Mouse (Mus musculus) C2C12 (cell line): ENCODE data around the gene Plac9a. TPM values are rescaled to one million over a fixed set of nuclear protein-coding genes. Genes with fewer than 3 reads are reported as not detected.

ENCODE experiments used
- H3K27me3 ChIP-seq: one replicate; pipeline ENCODE4 v1.6.1; 2011; ENCODE audit not compliant: control insufficient read depth, insufficient read depth, insufficient read length
- H3K36me3 ChIP-seq: one replicate; pipeline ENCODE4 v1.6.1; 2011; ENCODE audit not compliant: control insufficient read depth, insufficient read depth
- H3K4me3 ChIP-seq: one replicate; pipeline ENCODE4 v1.5.1; 2011; ENCODE audit warnings: mild to moderate bottlenecking, control low read depth; ENCODE audit not compliant: poor library complexity, insufficient read depth, severe bottlenecking
- H3K79me2 ChIP-seq: one replicate; pipeline ENCODE4 v1.6.1; 2011; ENCODE audit not compliant: control insufficient read depth, insufficient read depth
- H3K79me3 ChIP-seq: one replicate; pipeline ENCODE4 v1.6.1; 2011; ENCODE audit warnings: low read depth, control low read depth
- H3ac ChIP-seq: one replicate; pipeline ENCODE3; 2011; ENCODE audit warnings: low read depth; ENCODE audit not compliant: control insufficient read depth, insufficient read length
- CEBPB ChIP-seq: IDR thresholded peaks from one replicate; pipeline ENCODE4 v1.6.1; 2011; ENCODE audit warnings: low read depth, mild to moderate bottlenecking, control low read depth, moderate library complexity
- CTCF ChIP-seq: IDR thresholded peaks from one replicate; pipeline ENCODE4 v1.5.1; 2011; ENCODE audit not compliant: control insufficient read depth, insufficient read depth, insufficient read length
- FOSL1 ChIP-seq: IDR thresholded peaks from one replicate; pipeline ENCODE4 v1.8.0; 2011; ENCODE audit warnings: mild to moderate bottlenecking, low read length; ENCODE audit not compliant: poor library complexity, insufficient read depth, severe bottlenecking
- MAX ChIP-seq: IDR thresholded peaks from one replicate; pipeline ENCODE4 v1.6.1; 2011; ENCODE audit warnings: mild to moderate bottlenecking, control low read depth
- MYOD1 ChIP-seq: IDR thresholded peaks from one replicate; pipeline ENCODE4 v1.6.1; 2011; ENCODE audit warnings: low read depth; ENCODE audit not compliant: control insufficient read depth, insufficient read length
- MYOG ChIP-seq: IDR thresholded peaks from one replicate; pipeline ENCODE4 v1.6.1; 2011; ENCODE audit not compliant: control insufficient read depth, insufficient read length; ENCODE audit errors: extremely low read depth
- USF1 ChIP-seq: IDR thresholded peaks from one replicate; pipeline ENCODE4 v1.6.1; 2011; ENCODE audit warnings: low read depth, mild to moderate bottlenecking, control low read depth, moderate library complexity
- polyA plus RNA-seq: library from polyadenylated mRNA; unstranded; fragments of >200 nt; fragmentation: generic; extraction: Trizol; gene quantifications from one replicate; pipeline ENCODE4 v1.2.1, GENCODE M21; 2012; ENCODE audit warnings: missing spikeins

The Plac9a gene
- polyA plus RNA-seq, 1 experiment: 0.30 TPM

DNA sequence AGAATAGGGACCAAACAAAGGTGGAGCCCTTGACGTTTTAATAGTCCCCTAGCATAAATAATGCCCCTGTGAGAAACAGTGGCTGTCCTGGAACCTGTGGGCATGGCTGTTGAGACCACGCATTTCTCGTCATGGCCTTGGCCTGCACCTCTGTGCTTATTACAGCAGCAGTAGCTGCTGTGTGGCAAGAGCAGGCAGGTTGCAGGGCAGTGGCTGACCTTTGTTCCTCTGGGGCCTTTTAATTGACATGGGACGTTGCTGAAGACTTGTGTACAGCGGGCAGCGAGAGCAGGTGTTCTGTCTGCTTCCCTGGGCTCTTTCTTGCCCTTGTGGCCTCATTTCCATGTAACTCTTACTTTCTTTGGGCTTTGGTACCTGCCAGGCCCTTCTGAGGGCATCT, 35.1 kb downstream of the Plac9a start:
- TF ChIP-seq USF1 (no peak), CTCF (no peak), CEBPB (no peak), MAX (no peak), MYOD1 (no peak), MYOG (no peak), FOSL1 (no peak)
- Histone ChIP-seq H3ac (no peak overlapping the region), H3K27me3 (no peaks in the 10 kb centered on the region), H3K79me2 (no peaks in the 10 kb centered on the region), H3K79me3 (peaks cover 3% of the 10 kb centered on the region), H3K4me3 (no peak overlapping the region), H3K36me3 (no peaks in the 10 kb centered on the region)

DNA sequence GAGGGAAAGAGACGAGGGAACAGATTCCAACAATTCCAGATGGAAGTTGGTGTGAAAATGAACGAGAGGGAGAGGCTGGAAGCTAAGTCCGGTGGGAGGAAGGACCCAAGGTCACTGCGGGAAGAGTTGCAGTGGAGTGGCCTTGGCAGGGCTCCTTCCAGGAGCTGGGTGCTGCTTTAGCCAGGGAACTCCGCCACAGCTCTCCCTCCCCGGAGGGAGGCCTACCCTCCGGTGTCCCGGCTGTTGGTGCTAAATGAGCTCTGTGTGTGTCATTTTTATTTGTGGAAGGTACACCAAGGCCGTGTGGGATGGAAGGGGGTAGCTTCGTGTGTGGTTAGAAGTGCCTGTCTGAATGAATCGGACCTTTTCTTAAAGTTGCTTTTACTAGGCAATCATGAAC, 36.1 kb downstream of the Plac9a start:
- Histone ChIP-seq H3K79me2 (no peaks in the 10 kb centered on the region), H3K79me3 (peaks cover 3% of the 10 kb centered on the region), H3ac (no peak overlapping the region), H3K27me3 (no peaks in the 10 kb centered on the region), H3K36me3 (no peaks in the 10 kb centered on the region), H3K4me3 (no peak overlapping the region)
- TF ChIP-seq MAX: no peak
- TF ChIP-seq MYOD1: no peak
- no peak for TF ChIP-seq MYOG
- TF ChIP-seq CTCF: no peak
- no peak for TF ChIP-seq USF1
- no peak for TF ChIP-seq CEBPB
- no peak for TF ChIP-seq FOSL1

DNA sequence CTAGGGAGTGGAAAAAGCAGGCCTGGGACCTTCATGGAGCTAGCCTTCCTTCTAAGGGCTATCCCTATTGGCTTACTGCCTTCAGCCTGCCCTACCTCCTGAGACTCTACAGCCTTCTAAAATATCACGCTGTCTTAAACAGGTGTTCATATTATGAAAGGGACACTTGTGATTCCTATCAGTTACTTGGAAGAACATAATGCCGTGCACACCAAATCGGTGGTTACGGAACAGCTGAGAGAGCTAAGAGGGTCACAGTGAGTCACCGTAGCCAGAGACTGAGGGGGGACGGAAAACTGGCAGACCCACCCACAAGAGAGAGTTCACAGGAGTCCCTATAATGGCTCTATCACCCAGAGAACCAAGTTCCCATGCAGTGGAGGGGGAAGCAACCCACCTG, 36.5 kb downstream of the Plac9a start:
- TF ChIP-seq MYOG (no peak), FOSL1 (no peak), MAX (no peak), MYOD1 (peak; percentile 39)
- H3K79me2 ChIP-seq: no peaks in the 10 kb centered on the region
- H3K27me3 ChIP-seq: no peaks in the 10 kb centered on the region
- H3K79me3 ChIP-seq: peaks cover 3% of the 10 kb centered on the region
- H3ac ChIP-seq: no peak overlapping the region
- H3K4me3 ChIP-seq: no peak overlapping the region
- H3K36me3 ChIP-seq: no peaks in the 10 kb centered on the region

DNA sequence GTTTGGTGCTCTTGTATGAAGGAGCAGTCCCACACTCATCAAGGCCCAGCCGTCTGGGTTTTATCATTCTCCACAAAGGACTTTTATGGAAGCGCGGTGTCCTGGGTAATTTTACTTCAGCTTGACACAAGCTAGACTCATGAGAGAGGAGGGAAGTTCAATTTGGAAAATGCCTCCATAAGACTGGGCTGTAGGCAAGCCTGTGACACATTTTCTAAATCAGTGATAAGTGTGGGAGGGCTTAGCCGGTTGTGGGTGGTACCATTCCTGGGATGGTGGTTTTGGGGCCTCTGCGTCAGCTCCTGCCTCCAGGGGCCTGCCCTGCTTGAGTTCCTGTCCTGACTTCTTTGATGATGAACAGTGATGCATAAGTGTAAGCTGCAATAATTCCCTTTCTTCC, 37.6 kb downstream of the Plac9a start:
- H3K79me2 ChIP-seq: peaks cover 7% of the 10 kb centered on the region
- no peaks in the 10 kb centered on the region for H3K27me3 ChIP-seq
- H3ac ChIP-seq: no peak overlapping the region
- TF ChIP-seq CTCF (no peak), FOSL1 (no peak), USF1 (no peak), CEBPB (no peak), MAX (no peak), MYOG (no peak), MYOD1 (no peak)
- H3K36me3 ChIP-seq: no peaks in the 10 kb centered on the region
- H3K79me3 ChIP-seq: peaks cover 3% of the 10 kb centered on the region
- H3K4me3 ChIP-seq: no peak overlapping the region

GRCm38 (mm10) chr14:25863721-25864120, 39.2 kb downstream of the Plac9a start:
- no peak overlapping the region for H3ac ChIP-seq
- TF ChIP-seq MAX (no peak), USF1 (no peak), MYOD1 (no peak), FOSL1 (no peak), MYOG (no peak), CTCF (no peak), CEBPB (no peak)
- H3K4me3 ChIP-seq: no peak overlapping the region
- H3K79me3 ChIP-seq: peaks cover 4% of the 10 kb centered on the region
- no peaks in the 10 kb centered on the region for H3K36me3 ChIP-seq
- H3K27me3 ChIP-seq: no peaks in the 10 kb centered on the region
- H3K79me2 ChIP-seq: peaks cover 19% of the 10 kb centered on the region

GRCm38 (mm10) chr14:25861771-25862530, 40.9 kb downstream of the Plac9a start:
- Histone ChIP-seq H3ac (peak overlapping the region; percentile 37), H3K27me3 (no peaks in the 10 kb centered on the region), H3K79me2 (peaks cover 32% of the 10 kb centered on the region), H3K4me3 (no peak overlapping the region), H3K36me3 (no peaks in the 10 kb centered on the region), H3K79me3 (peaks cover 4% of the 10 kb centered on the region)
- TF ChIP-seq CEBPB (peak; percentile 16), USF1 (no peak), FOSL1 (peak; percentile 30), MYOD1 (peak; percentile 55), CTCF (no peak), MAX (peak; percentile 75), MYOG (no peak)
